ENCODE assay signal across 27 mouse cellular contexts in the genomic region with DNA sequence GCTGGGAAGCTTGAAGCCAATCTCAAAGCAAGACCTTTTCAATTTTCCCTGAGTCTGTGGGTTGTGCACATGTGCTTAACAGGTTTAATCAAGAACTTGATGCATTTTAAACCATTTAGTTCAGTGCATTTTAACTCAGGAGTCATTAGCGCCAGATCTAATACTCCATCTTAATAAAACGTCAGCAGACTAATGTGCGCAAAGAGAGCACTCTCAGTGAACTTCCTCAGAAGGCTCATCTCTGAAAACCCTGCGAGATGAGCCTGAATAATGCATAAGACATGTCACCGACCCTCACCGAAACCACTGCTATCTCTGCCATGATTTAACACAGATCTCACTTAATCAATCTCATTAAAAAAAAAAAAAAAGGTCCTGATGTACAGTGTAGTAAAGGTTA.
DNase-seq lines count a peak whose midpoint lies in the region; ATAC-seq and TF ChIP-seq lines count a peak whose summit lies in the region.
"Had no signal": no experiment of that assay in that cellular context is flagged by ENCODE, and none has a peak within 500 bp of the region (broad histone marks: within the 10 kb centered on the region; RNA-seq: fewer than 3 reads in every experiment).

No protein-coding gene starts in this region.

- TF ChIP-seq EP300 in stomach, postnatal 0 days (optimal IDR thresholded peaks at IDR 0.05) = no peak

- H3K4me3 ChIP-seq in hindbrain, embryonic 11.5 days (ENCODE audit: low read depth, low read length) = no peak overlapping the region
- H3K4me3 ChIP-seq in hindbrain, postnatal 0 days (ENCODE audit: low read length) = no peak overlapping the region
- H3K4me3 ChIP-seq in neural tube, embryonic 14.5 days (ENCODE audit: low read depth, low read length) = no peak overlapping the region
- no peak overlapping the region for H3K4me3 ChIP-seq in hindbrain, embryonic 16.5 days (ENCODE audit: low read length)
- H3K4me3 ChIP-seq in stomach, postnatal 0 days (ENCODE audit: low read depth, low read length) = no peak overlapping the region
- H3K4me3 ChIP-seq: embryonic facial prominence, embryonic 12.5 days; embryonic facial prominence, embryonic 15.5 days; forebrain, embryonic 15.5 days; heart, adult 2 months; heart, embryonic 10.5 days; heart, embryonic 13.5 days had no signal

- no peak overlapping the region for H3K4me2 ChIP-seq in hindbrain, embryonic 11.5 days (replicated peaks; ENCODE audit: low read depth, low read length)
- H3K4me2 ChIP-seq in hindbrain, postnatal 0 days (ENCODE audit: low read depth, low read length) = no peak overlapping the region
- H3K4me2 ChIP-seq in neural tube, embryonic 14.5 days (ENCODE audit: low read depth, low read length) = no peak overlapping the region
- no peak overlapping the region for H3K4me2 ChIP-seq in hindbrain, embryonic 16.5 days (ENCODE audit: low read length)
- no peak overlapping the region for H3K4me2 ChIP-seq in stomach, postnatal 0 days (replicated peaks; ENCODE audit: low read depth)
- H3K4me2 ChIP-seq: embryonic facial prominence, embryonic 12.5 days; embryonic facial prominence, embryonic 15.5 days; forebrain, embryonic 15.5 days; heart, embryonic 13.5 days had no signal

- no peaks in the 10 kb centered on the region for H3K36me3 ChIP-seq in hindbrain, embryonic 11.5 days (ENCODE audit: control insufficient read depth, insufficient read depth, low read length)
- no peaks in the 10 kb centered on the region for H3K36me3 ChIP-seq in hindbrain, postnatal 0 days (ENCODE audit: insufficient read depth, low read length)
- no peaks in the 10 kb centered on the region for H3K36me3 ChIP-seq in neural tube, embryonic 14.5 days (ENCODE audit: control insufficient read depth, insufficient read depth, low read length)
- H3K36me3 ChIP-seq in hindbrain, embryonic 16.5 days (ENCODE audit: control insufficient read depth, insufficient read depth, low read length) = no peaks in the 10 kb centered on the region
- H3K36me3 ChIP-seq in stomach, postnatal 0 days (ENCODE audit: control insufficient read depth, insufficient read depth, low read length) = no peaks in the 10 kb centered on the region
- H3K36me3 ChIP-seq: embryonic facial prominence, embryonic 12.5 days; embryonic facial prominence, embryonic 15.5 days; forebrain, embryonic 15.5 days; G1E; heart, embryonic 10.5 days; heart, embryonic 13.5 days had no signal

- H3K27me3 ChIP-seq in hindbrain, embryonic 11.5 days (ENCODE audit: control insufficient read depth, insufficient read depth, low read length) = no peaks in the 10 kb centered on the region
- H3K27me3 ChIP-seq in hindbrain, postnatal 0 days (ENCODE audit: insufficient read depth, low read length) = no peaks in the 10 kb centered on the region
- H3K27me3 ChIP-seq in neural tube, embryonic 14.5 days (ENCODE audit: control insufficient read depth, insufficient read depth, low read length) = no peaks in the 10 kb centered on the region
- no peaks in the 10 kb centered on the region for H3K27me3 ChIP-seq in hindbrain, embryonic 16.5 days (replicated peaks; ENCODE audit: control insufficient read depth, insufficient read depth, low read length)
- no peaks in the 10 kb centered on the region for H3K27me3 ChIP-seq in stomach, postnatal 0 days (ENCODE audit: control insufficient read depth, insufficient read depth, low read length)
- H3K27me3 ChIP-seq: CH12.LX; embryonic facial prominence, embryonic 12.5 days; embryonic facial prominence, embryonic 15.5 days; forebrain, embryonic 15.5 days; heart, embryonic 13.5 days; Patski had no signal

- peak; percentile 33; the same call in 1 of the 2 replicates for ATAC-seq in hindbrain, embryonic 11.5 days (ENCODE audit: low FRiP score)
- ATAC-seq in hindbrain, postnatal 0 days = no peak
- peak; percentile 58; the same call in 1 of the 2 replicates for ATAC-seq in neural tube, embryonic 14.5 days (ENCODE audit: low read depth)
- peak; percentile 56 for ATAC-seq in hindbrain, embryonic 16.5 days
- ATAC-seq in stomach, postnatal 0 days (ENCODE audit: low FRiP score, low TSS enrichment) = no peak
- ATAC-seq: forebrain, embryonic 15.5 days; intestine, postnatal 0 days; Patski had no signal

- DNase-seq in hindbrain, embryonic 11.5 days (ENCODE audit: low spot score) = no peak
- DNase-seq in hindbrain, postnatal 0 days (ENCODE audit: low spot score) = no peak
- no peak for DNase-seq in neural tube, embryonic 10.5 days (ENCODE audit: extremely low spot score, low spot score)
- no peak for DNase-seq in stomach, postnatal 0 days (ENCODE audit: low spot score)
- DNase-seq: adrenal gland, postnatal 10 days; adrenal gland, postnatal 36 days; B cell, adult 2 months; cerebellum, adult 11 months; cerebellum, adult 2 months; cerebellum, adult 9-11 months; cerebellum, postnatal 25 days; gastrocnemius, postnatal 10 days; gastrocnemius, postnatal 36 days; heart, adult 2 months; heart, postnatal 14 days; heart, postnatal 4 days had no signal

- WGBS in hindbrain, embryonic 11.5 days = 83% methylated on average over 6 of the region's 6 CpGs
- WGBS in hindbrain, postnatal 0 days = 81% methylated on average over 6 of the region's 6 CpGs
- WGBS in neural tube, embryonic 14.5 days = 79% methylated on average over 6 of the region's 6 CpGs
- WGBS in hindbrain, embryonic 16.5 days = 76% methylated on average over 6 of the region's 6 CpGs
- 87% methylated on average over 6 of the region's 6 CpGs for WGBS in stomach, postnatal 0 days

- TF ChIP-seq CTCF in hindbrain, postnatal 0 days (IDR thresholded peaks at IDR 0.05; ENCODE audit: low read depth) = no peak
- TF ChIP-seq CTCF in stomach, postnatal 0 days (IDR thresholded peaks at IDR 0.05; ENCODE audit: low read depth) = no peak

- no peak overlapping the region for H3K9ac ChIP-seq in hindbrain, embryonic 11.5 days (ENCODE audit: low read depth, low read length)
- H3K9ac ChIP-seq in hindbrain, postnatal 0 days (replicated peaks; ENCODE audit: low read length) = no peak overlapping the region
- H3K9ac ChIP-seq in neural tube, embryonic 14.5 days (replicated peaks; ENCODE audit: low read depth, low read length) = no peak overlapping the region
- no peak overlapping the region for H3K9ac ChIP-seq in hindbrain, embryonic 16.5 days (ENCODE audit: low read depth, low read length)
- no peak overlapping the region for H3K9ac ChIP-seq in stomach, postnatal 0 days (ENCODE audit: low read length)
- H3K9ac ChIP-seq: embryonic facial prominence, embryonic 12.5 days; embryonic facial prominence, embryonic 15.5 days; forebrain, embryonic 15.5 days; heart, embryonic 13.5 days had no signal

- H3K27ac ChIP-seq in hindbrain, embryonic 11.5 days (ENCODE audit: low read depth, low read length) = no peak overlapping the region
- no peak overlapping the region for H3K27ac ChIP-seq in hindbrain, postnatal 0 days
- no peak overlapping the region for H3K27ac ChIP-seq in neural tube, embryonic 14.5 days (ENCODE audit: low read depth, low read length)
- H3K27ac ChIP-seq in hindbrain, embryonic 16.5 days (ENCODE audit: low read depth, low read length) = no peak overlapping the region
- no peak overlapping the region for H3K27ac ChIP-seq in stomach, postnatal 0 days (replicated peaks)
- H3K27ac ChIP-seq: embryonic facial prominence, embryonic 12.5 days; embryonic facial prominence, embryonic 15.5 days; forebrain, embryonic 15.5 days; heart, adult 2 months; heart, embryonic 10.5 days; heart, embryonic 13.5 days had no signal

- H3K9me3 ChIP-seq in hindbrain, embryonic 11.5 days (ENCODE audit: control insufficient read depth, low read length) = no peaks in the 10 kb centered on the region
- H3K9me3 ChIP-seq in hindbrain, postnatal 0 days (ENCODE audit: low read length) = no peaks in the 10 kb centered on the region
- H3K9me3 ChIP-seq in neural tube, embryonic 14.5 days (ENCODE audit: control insufficient read depth, low read length) = no peaks in the 10 kb centered on the region
- no peaks in the 10 kb centered on the region for H3K9me3 ChIP-seq in hindbrain, embryonic 16.5 days (ENCODE audit: control insufficient read depth, low read length)
- no peaks in the 10 kb centered on the region for H3K9me3 ChIP-seq in stomach, postnatal 0 days (ENCODE audit: control insufficient read depth, low read length)
- H3K9me3 ChIP-seq: embryonic facial prominence, embryonic 12.5 days; embryonic facial prominence, embryonic 15.5 days; forebrain, embryonic 15.5 days; heart, embryonic 10.5 days; heart, embryonic 13.5 days had no signal

- no peaks in the 10 kb centered on the region for H3K4me1 ChIP-seq in hindbrain, embryonic 11.5 days (replicated peaks; ENCODE audit: control insufficient read depth, insufficient read depth, low read length)
- H3K4me1 ChIP-seq in hindbrain, postnatal 0 days (ENCODE audit: insufficient read depth, low read length) = no peaks in the 10 kb centered on the region
- H3K4me1 ChIP-seq in neural tube, embryonic 14.5 days (ENCODE audit: control insufficient read depth, insufficient read depth, low read length) = no peaks in the 10 kb centered on the region
- no peaks in the 10 kb centered on the region for H3K4me1 ChIP-seq in hindbrain, embryonic 16.5 days (ENCODE audit: control insufficient read depth, insufficient read depth, low read depth, low read length)
- no peaks in the 10 kb centered on the region for H3K4me1 ChIP-seq in stomach, postnatal 0 days (replicated peaks; ENCODE audit: control insufficient read depth, insufficient read depth)
- H3K4me1 ChIP-seq: embryonic facial prominence, embryonic 12.5 days; embryonic facial prominence, embryonic 15.5 days; forebrain, embryonic 15.5 days; heart, embryonic 10.5 days; heart, embryonic 13.5 days had no signal

Comparison
In these comparisons a context has a peak if more than half of its experiments do, and no peak if none do; other contexts are left out.
1. ATAC-seq: peak in hindbrain, embryonic 11.5 days (single experiment), neural tube, embryonic 14.5 days (single experiment) and hindbrain, embryonic 16.5 days (single experiment); none in hindbrain, postnatal 0 days (single experiment) and stomach, postnatal 0 days (single experiment).